Mouse (Mus musculus) T-helper 2 cell (primary cell): ENCODE measurements around the gene En1.

Experiments used
- in situ Hi-C: fragments of 300-600 bp; cut with MboI, MseI; formaldehyde crosslinking; loops from one replicate; pipeline ENCODE4 v1.15.1; 2025; ENCODE audit warnings: high pct_unique_total_duplicates

En1 gene

GRCm38 (mm10) chr1:120626930-120627621 lies 24.9 kb downstream of the En1 start:
- in situ Hi-C loops = loop anchor here (5.0 kb wide), 1 partner anchor 945 kb away; no protein-coding TSS in a partner anchor

- in situ Hi-C loops = loop anchor here (5.0 kb wide), 1 partner anchor 945 kb away; no protein-coding TSS in a partner anchor
Measured at GRCm38 (mm10) chr1:120627622-120628001, 25.4 kb downstream of the En1 start.

GRCm38 (mm10) chr1:120628821-120629220 lies 26.6 kb downstream of the En1 start:
- in situ Hi-C loops = loop anchor here (5.0 kb wide), 1 partner anchor 943 kb away; no protein-coding TSS in a partner anchor

- in situ Hi-C loops = no loop called here
Measured at GRCm38 (mm10) chr1:120643380-120643779, 41.2 kb downstream of the En1 start.

GRCm38 (mm10) chr1:120643848-120644711 lies 41.9 kb downstream of the En1 start:
- in situ Hi-C loops = no loop called here

GRCm38 (mm10) chr1:120644755-120645154 lies 42.5 kb downstream of the En1 start:
- in situ Hi-C loops = no loop called here

- in situ Hi-C loops = no loop called here
Measured at GRCm38 (mm10) chr1:120650068-120650467, 47.9 kb downstream of the En1 start.

GRCm38 (mm10) chr1:120651997-120652396 lies 49.8 kb downstream of the En1 start:
- in situ Hi-C loops = no loop called here

- in situ Hi-C loops = no loop called here
Measured at GRCm38 (mm10) chr1:120654950-120655396, 52.8 kb downstream of the En1 start.
